Mouse (Mus musculus): ENCODE data around the gene Adamtsl1.

GRCm38 (mm10) chr4:86326003-86326402 lies 812.0 kb downstream of the Adamtsl1 start:
- TF ChIP-seq POLR2A (IDR thresholded peaks at IDR 0.05; ENCODE audit: control insufficient read depth, extremely low read depth, insufficient read depth, low read length, poor library complexity) (no peak), CTCF (IDR thresholded peaks at IDR 0.05; ENCODE audit: borderline replicate concordance, control insufficient read depth, extremely low read depth, insufficient read depth, low read length, poor library complexity) (no peak)

Data from thymus, adult 2 months (tissue).